Mouse (Mus musculus) heart, postnatal 0 days (tissue): ENCODE results near the gene Kcns3. TPM values are rescaled to one million over a fixed set of nuclear protein-coding genes. Genes with fewer than 3 reads are reported as not detected.
A peak's percentile ranks its signal among the peaks of the same experiment; 100 is the strongest.

Experiments
- ATAC-seq: fragments of 200-750 bp; cut with Nextera tagmentation; 2 replicates; pipeline ENCODE4 v1.8.0; 2017; ENCODE audit warnings: low read depth, moderate number of reproducible peaks, moderate library complexity; ENCODE audit not compliant: insufficient read depth
- DNase-seq: peaks from one replicate; pipeline ENCODE4 v3.0.0-alpha.2; 2016; ENCODE audit warnings: low spot score
- H3K27ac ChIP-seq: fragments of 300-500 bp; sonication (generic); 2 replicates; pipeline ENCODE4 v1.5.1; 2014; ENCODE audit warnings: low read depth, mild to moderate bottlenecking
- H3K27me3 ChIP-seq: fragments of 300-500 bp; sonication (generic); 2 replicates; pipeline ENCODE4 v1.6.1; 2014; ENCODE audit warnings: low read length, mixed read lengths; ENCODE audit not compliant: control insufficient read depth, insufficient read depth
- H3K36me3 ChIP-seq: fragments of 300-500 bp; sonication (generic); replicated peaks from 2 replicates; pipeline ENCODE4 v1.6.1; 2014; ENCODE audit warnings: low read length, mixed read lengths; ENCODE audit not compliant: control insufficient read depth, insufficient read depth
- H3K4me1 ChIP-seq: fragments of 300-500 bp; sonication (generic); 2 replicates; pipeline ENCODE4 v1.6.1; 2014; ENCODE audit warnings: antibody characterized with exemption; ENCODE audit not compliant: control insufficient read depth, insufficient read depth
- H3K4me2 ChIP-seq: fragments of 300-500 bp; sonication (generic); 2 replicates; pipeline ENCODE4 v1.6.1; 2014; ENCODE audit warnings: low read depth, mild to moderate bottlenecking, low read length, moderate library complexity
- H3K4me3 ChIP-seq: fragments of 300-500 bp; sonication (generic); 2 replicates; pipeline ENCODE4 v1.5.1; 2014; ENCODE audit warnings: low read depth, low read length
- H3K9ac ChIP-seq: fragments of 300-500 bp; sonication (generic); replicated peaks from 2 replicates; pipeline ENCODE4 v1.6.1; 2014; ENCODE audit warnings: low read depth, low read length, mixed read lengths
- H3K9me3 ChIP-seq: fragments of 300-500 bp; sonication (generic); replicated peaks from 2 replicates; pipeline ENCODE4 v1.6.1; 2016; ENCODE audit warnings: low read length; ENCODE audit not compliant: control insufficient read depth
- CTCF ChIP-seq: IDR thresholded peaks from 2 replicates; pipeline ENCODE4 v1.5.1; 2016; ENCODE audit warnings: antibody characterized with exemption, control low read depth, low read depth
- EP300 ChIP-seq: IDR thresholded peaks from 2 replicates; pipeline ENCODE4 v1.6.1; 2016; ENCODE audit warnings: antibody characterized with exemption, low read depth
- WGBS: fragments of 180-500 bp; shearing (Covaris S2); extraction: QIAGEN DNeasy Blood & Tissue Kit; methylation state at CpG from one replicate; pipeline ENCODE4 v1.1.7; 2014; 5-methylcytosine and 5-hydroxymethylcytosine counted together
- polyA plus RNA-seq: library from polyadenylated mRNA; unstranded; fragments of >200 nt; fragmentation: Nextera tagmentation; extraction: Ambion mirVana; gene quantifications from 2 replicates; pipeline ENCODE4 v1.2.1, GENCODE M21; 2015
- total RNA-seq: library from RNA; depleted of rRNA; stranded (reverse); fragments of >200 nt; gene quantifications from 2 replicates; pipeline ENCODE4 v1.2.3, GENCODE M21; 2014; ENCODE audit warnings: low replicate concordance

The Kcns3 gene
- total and polyA plus RNA-seq, 2 experiments from 2014 or later = 0.08 to 0.18 TPM

- Histone ChIP-seq H3K9ac (peak overlapping the region; percentile 11; the same call in 1 of the 2 replicates), H3K4me2 (peak overlapping the region; percentile 93), H3K36me3 (no peaks in the 10 kb centered on the region), H3K4me3 (peak overlapping the region; percentile 60), H3K27me3 (peaks cover 41% of the 10 kb centered on the region), H3K27ac (no peak overlapping the region), H3K4me1 (peaks cover 8% of the 10 kb centered on the region; the same call in 1 of the 2 replicates), H3K9me3 (no peaks in the 10 kb centered on the region)
- under 1% methylated on average over 62 of the region's 66 CpGs for WGBS
- DNase-seq (no peak), ATAC-seq (peak; percentile 51)
- no peak for TF ChIP-seq CTCF
- TF ChIP-seq EP300 = no peak
Measured at GRCm38 (mm10) chr12:11150192-11150935, 492 bp downstream of the Kcns3 start.

- Histone ChIP-seq H3K36me3 (no peaks in the 10 kb centered on the region), H3K9ac (peak overlapping the region; percentile 30), H3K4me2 (peak overlapping the region; percentile 93), H3K27me3 (peaks cover 41% of the 10 kb centered on the region), H3K4me3 (peak overlapping the region; percentile 60), H3K9me3 (no peaks in the 10 kb centered on the region), H3K27ac (no peak overlapping the region), H3K4me1 (peaks cover 8% of the 10 kb centered on the region; the same call in 1 of the 2 replicates)
- DNase-seq (no peak), ATAC-seq (peak; percentile 38; the same call in 1 of the 2 replicates)
- 1% methylated on average over 41 of the region's 41 CpGs for WGBS
- TF ChIP-seq EP300 (no peak), CTCF (0 out of 2 replicates have a peak, but pooled peaks have one; percentile 6)
Measured at GRCm38 (mm10) chr12:11149421-11150191, 1.2 kb downstream of the Kcns3 start.

GRCm38 (mm10) chr12:11149121-11149420 is 1.8 kb downstream of the Kcns3 start:
- TF ChIP-seq CTCF (no peak), EP300 (no peak)
- H3K9me3 ChIP-seq = no peaks in the 10 kb centered on the region
- H3K27me3 ChIP-seq = peaks cover 41% of the 10 kb centered on the region
- ATAC-seq (no peak), DNase-seq (no peak)
- H3K4me3 ChIP-seq = peak overlapping the region; percentile 60
- H3K27ac ChIP-seq = no peak overlapping the region
- H3K4me2 ChIP-seq = peak overlapping the region; percentile 93
- no peaks in the 10 kb centered on the region for H3K36me3 ChIP-seq
- H3K4me1 ChIP-seq = peaks cover 8% of the 10 kb centered on the region; the same call in 1 of the 2 replicates
- under 1% methylated on average over 14 of the region's 14 CpGs for WGBS
- peak overlapping the region; percentile 30 for H3K9ac ChIP-seq

- Histone ChIP-seq H3K9ac (no peak overlapping the region), H3K4me3 (no peak overlapping the region), H3K27me3 (peaks cover 22% of the 10 kb centered on the region), H3K4me2 (no peak overlapping the region), H3K4me1 (peaks cover 8% of the 10 kb centered on the region; the same call in 1 of the 2 replicates), H3K9me3 (no peaks in the 10 kb centered on the region), H3K36me3 (no peaks in the 10 kb centered on the region), H3K27ac (no peak overlapping the region)
- WGBS = 42% methylated on average over 1 of the region's 1 CpGs
- ATAC-seq (no peak), DNase-seq (no peak)
- no peak for TF ChIP-seq EP300
- no peak for TF ChIP-seq CTCF
Measured at GRCm38 (mm10) chr12:11144894-11145293, 6.0 kb downstream of the Kcns3 start.

GRCm38 (mm10) chr12:11132418-11132817 is 18.4 kb downstream of the Kcns3 start:
- H3K9me3 ChIP-seq = no peaks in the 10 kb centered on the region
- H3K4me2 ChIP-seq = no peak overlapping the region
- TF ChIP-seq CTCF = no peak
- no peak for TF ChIP-seq EP300
- no peak for DNase-seq
- no peak overlapping the region for H3K27ac ChIP-seq
- H3K4me3 ChIP-seq = no peak overlapping the region
- no peaks in the 10 kb centered on the region for H3K27me3 ChIP-seq
- no peaks in the 10 kb centered on the region for H3K4me1 ChIP-seq
- no peaks in the 10 kb centered on the region for H3K36me3 ChIP-seq
- ATAC-seq = no peak
- no peak overlapping the region for H3K9ac ChIP-seq
